ENCODE assay signal across 27 mouse cellular contexts in the genomic region with DNA sequence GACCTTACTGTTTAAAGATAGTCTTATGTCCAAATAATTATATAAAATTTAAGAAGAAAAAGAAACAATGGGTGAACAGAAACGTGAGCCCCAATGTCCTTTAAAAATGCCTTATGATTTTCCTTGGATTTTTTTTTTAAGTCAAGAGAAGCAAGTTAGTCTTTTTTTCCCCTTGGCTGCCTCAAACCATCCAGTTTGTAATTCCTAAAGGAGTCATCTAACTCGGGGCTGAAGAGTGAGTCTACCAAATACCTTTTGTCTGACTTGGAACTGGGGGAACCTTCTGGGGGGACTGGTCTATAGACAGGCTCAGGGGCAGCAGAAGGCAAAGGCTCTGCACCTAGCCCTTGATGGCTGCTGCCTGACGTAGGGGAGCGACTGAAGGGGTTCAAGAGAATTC. TPM values are rescaled to one million over a fixed set of nuclear protein-coding genes. Genes with fewer than 3 reads are reported as not detected.
DNase-seq lines count a peak whose midpoint lies in the region; ATAC-seq and TF ChIP-seq lines count a peak whose summit lies in the region.
"Had no signal": no experiment of that assay in that cellular context is flagged by ENCODE, and none has a peak within 500 bp of the region (broad histone marks: within the 10 kb centered on the region; RNA-seq: fewer than 3 reads in every experiment).

No protein-coding gene starts in this region.

- H3K4me2 ChIP-seq in limb, embryonic 13.5 days (replicated peaks), result no peak overlapping the region
- H3K4me2 ChIP-seq in myocyte (ENCODE audit: low read depth), result peak overlapping the region; percentile 48
- no peak overlapping the region for H3K4me2 ChIP-seq in forebrain, postnatal 0 days (ENCODE audit: low read depth)
- H3K4me2 ChIP-seq: embryonic facial prominence, embryonic 12.5 days; forebrain, embryonic 12.5 days had no signal

- H3K4me3 ChIP-seq in limb, embryonic 13.5 days, result no peak overlapping the region
- H3K4me3 ChIP-seq in limb, embryonic 10.5 days, result no peak overlapping the region
- H3K4me3 ChIP-seq in C2C12 (ENCODE audit: insufficient read depth, poor library complexity, severe bottlenecking) (no peak overlapping the region), myocyte (no peak overlapping the region)
- H3K4me3 ChIP-seq in brown adipose tissue, adult 24 weeks (ENCODE audit: insufficient read depth, low read depth, low read length), result no peak overlapping the region
- no peak overlapping the region for H3K4me3 ChIP-seq in forebrain, postnatal 0 days (ENCODE audit: low read depth, low read length)
- H3K4me3 ChIP-seq in layer of hippocampus, adult 2 months, result no peak overlapping the region
- H3K4me3 ChIP-seq: embryonic facial prominence, embryonic 10.5 days; embryonic facial prominence, embryonic 12.5 days; erythroblast, embryonic 14.5 days; forebrain, embryonic 10.5 days; forebrain, embryonic 12.5 days had no signal

- H3K9ac ChIP-seq in limb, embryonic 13.5 days, result no peak overlapping the region
- H3K9ac ChIP-seq in forebrain, postnatal 0 days, result no peak overlapping the region
- H3K9ac ChIP-seq: embryonic facial prominence, embryonic 12.5 days; forebrain, embryonic 12.5 days had no signal

- DNase-seq in limb, embryonic 10.5 days (ENCODE audit: low spot score), result no peak
- no peak for DNase-seq in forebrain, postnatal 0 days
- DNase-seq in thymus, postnatal 10 days (ENCODE audit: low spot score in 2 of 2), result no peak
- no peak for DNase-seq in layer of hippocampus, adult 2 months (ENCODE audit: low spot score in 2 of 2)
- DNase-seq: adrenal gland, adult 8-10 months; adrenal gland, postnatal 14 days; adrenal gland, postnatal 36 days; B cell, adult 2 months; cerebellum, adult 11 months; cerebellum, adult 18-20 months; cerebellum, adult 8-10 months; cerebellum, adult 9-11 months; cerebellum, postnatal 14 days; cerebellum, postnatal 36 days had no signal

- no peaks in the 10 kb centered on the region for H3K79me3 ChIP-seq in C2C12 (ENCODE audit: low read depth)

- H3K79me2 ChIP-seq in C2C12 (ENCODE audit: control insufficient read depth, insufficient read depth) (no peaks in the 10 kb centered on the region), myocyte (ENCODE audit: control insufficient read depth, insufficient read depth) (no peaks in the 10 kb centered on the region)

- H3K9me3 ChIP-seq in limb, embryonic 13.5 days, result no peaks in the 10 kb centered on the region
- H3K9me3 ChIP-seq in limb, embryonic 10.5 days (replicated peaks), result no peaks in the 10 kb centered on the region
- no peaks in the 10 kb centered on the region for H3K9me3 ChIP-seq in forebrain, postnatal 0 days (ENCODE audit: low read length)
- H3K9me3 ChIP-seq: embryonic facial prominence, embryonic 10.5 days; embryonic facial prominence, embryonic 12.5 days; forebrain, embryonic 10.5 days; forebrain, embryonic 12.5 days had no signal

- H3ac ChIP-seq in C2C12 (ENCODE audit: control insufficient read depth, insufficient read length, low read depth), result peak overlapping the region; percentile 35
- H3ac ChIP-seq in myocyte (ENCODE audit: control insufficient read depth, insufficient read length), result no peak overlapping the region

- peak overlapping the region; percentile 33; the same call in 1 of the 2 replicates for H3K27ac ChIP-seq in limb, embryonic 13.5 days
- no peak overlapping the region for H3K27ac ChIP-seq in limb, embryonic 10.5 days
- 0 out of 2 replicates have a peak overlapping the region, but pooled peaks have one; percentile 40 for H3K27ac ChIP-seq in brown adipose tissue, adult 24 weeks (replicated peaks; ENCODE audit: low read depth, low read length)
- no peak overlapping the region for H3K27ac ChIP-seq in forebrain, postnatal 0 days (ENCODE audit: low read depth, low read length)
- no peak overlapping the region for H3K27ac ChIP-seq in layer of hippocampus, adult 2 months
- H3K27ac ChIP-seq: embryonic facial prominence, embryonic 10.5 days; embryonic facial prominence, embryonic 12.5 days; forebrain, embryonic 10.5 days; forebrain, embryonic 12.5 days had no signal

- TF ChIP-seq POLR2A in myocyte (IDR thresholded peaks at IDR 0.05; ENCODE audit: insufficient read length, low read depth), result no peak

- H3K36me3 ChIP-seq in limb, embryonic 13.5 days, result no peaks in the 10 kb centered on the region
- no peaks in the 10 kb centered on the region for H3K36me3 ChIP-seq in limb, embryonic 10.5 days
- H3K36me3 ChIP-seq in C2C12 (ENCODE audit: control insufficient read depth, insufficient read depth), result no peaks in the 10 kb centered on the region
- no peaks in the 10 kb centered on the region for H3K36me3 ChIP-seq in myocyte (ENCODE audit: control insufficient read depth, insufficient read depth)
- H3K36me3 ChIP-seq in forebrain, postnatal 0 days (ENCODE audit: insufficient read depth), result no peaks in the 10 kb centered on the region
- H3K36me3 ChIP-seq: embryonic facial prominence, embryonic 10.5 days; embryonic facial prominence, embryonic 12.5 days; forebrain, embryonic 10.5 days; forebrain, embryonic 12.5 days had no signal

- WGBS in limb, embryonic 13.5 days, result 76% methylated on average over 4 of the region's 4 CpGs
- WGBS in limb, embryonic 10.5 days, result 88% methylated on average over 4 of the region's 4 CpGs
- 80% methylated on average over 4 of the region's 4 CpGs for WGBS in forebrain, postnatal 0 days

- no peak for TF ChIP-seq CTCF in C2C12 (IDR thresholded peaks at IDR 0.05; ENCODE audit: control insufficient read depth, insufficient read depth, insufficient read length)
- no peak for TF ChIP-seq CTCF in forebrain, postnatal 0 days (IDR thresholded peaks at IDR 0.05; ENCODE audit: low read depth)
- no peak for TF ChIP-seq CTCF in layer of hippocampus, adult 2 months (conservative IDR thresholded peaks at IDR 0.05)

- peaks cover 36% of the 10 kb centered on the region for H3K4me1 ChIP-seq in limb, embryonic 13.5 days
- H3K4me1 ChIP-seq in limb, embryonic 10.5 days, result peaks cover 26% of the 10 kb centered on the region
- peaks cover 6% of the 10 kb centered on the region; the same call in 1 of the 2 replicates for H3K4me1 ChIP-seq in brown adipose tissue, adult 24 weeks (ENCODE audit: control insufficient read depth, insufficient read depth, insufficient read length, low read length)
- no peaks in the 10 kb centered on the region for H3K4me1 ChIP-seq in forebrain, postnatal 0 days (ENCODE audit: insufficient read depth)

- H3K27me3 ChIP-seq in limb, embryonic 13.5 days, result no peaks in the 10 kb centered on the region
- no peaks in the 10 kb centered on the region for H3K27me3 ChIP-seq in limb, embryonic 10.5 days (ENCODE audit: low read depth, poor library complexity, severe bottlenecking)
- no peaks in the 10 kb centered on the region for H3K27me3 ChIP-seq in C2C12 (ENCODE audit: control insufficient read depth, insufficient read depth, insufficient read length)
- no peaks in the 10 kb centered on the region for H3K27me3 ChIP-seq in myocyte (ENCODE audit: control insufficient read depth, insufficient read depth, insufficient read length)
- no peaks in the 10 kb centered on the region for H3K27me3 ChIP-seq in forebrain, postnatal 0 days (ENCODE audit: insufficient read depth, low read length)
- H3K27me3 ChIP-seq: embryonic facial prominence, embryonic 12.5 days; forebrain, embryonic 12.5 days; Patski had no signal

- ATAC-seq in limb, embryonic 13.5 days (ENCODE audit: low FRiP score, low read depth), result no peak
- ATAC-seq in forebrain, postnatal 0 days, result no peak
- ATAC-seq: activated CD4-positive, CD25-positive, alpha-beta regulatory T cell, adult 4 months; forebrain, embryonic 14.5 days; forebrain, embryonic 16.5 days had no signal

TF ChIP-seq in C2C12, 6 proteins besides CTCF, POLR2A, EP300 and RAD21:
- TF ChIP-seq USF1 (IDR thresholded peaks at IDR 0.05; ENCODE audit: low read depth) (no peak), FOSL1 (IDR thresholded peaks at IDR 0.05; ENCODE audit: insufficient read depth, low read length, poor library complexity, severe bottlenecking) (no peak), MAX (IDR thresholded peaks at IDR 0.05) (no peak), MYOG (IDR thresholded peaks at IDR 0.05; ENCODE audit: control insufficient read depth, extremely low read depth, insufficient read length) (no peak), MYOD1 (IDR thresholded peaks at IDR 0.05; ENCODE audit: control insufficient read depth, insufficient read length, low read depth) (no peak), CEBPB (IDR thresholded peaks at IDR 0.05; ENCODE audit: low read depth) (no peak)

TF ChIP-seq in myocyte, 11 proteins besides CTCF, POLR2A, EP300 and RAD21:
- TF ChIP-seq CEBPB (IDR thresholded peaks at IDR 0.05; ENCODE audit: insufficient read depth, poor library complexity, severe bottlenecking), result no peak
- no peak for TF ChIP-seq TCF3 (IDR thresholded peaks at IDR 0.05; ENCODE audit: insufficient read length, low read depth)
- TF ChIP-seq USF1 (IDR thresholded peaks at IDR 0.05; ENCODE audit: low read depth), result no peak
- TF ChIP-seq TCF12 (IDR thresholded peaks at IDR 0.05; ENCODE audit: insufficient read depth, poor library complexity, severe bottlenecking), result no peak
- no peak for TF ChIP-seq MAX (IDR thresholded peaks at IDR 0.05; ENCODE audit: low read depth)
- no peak for TF ChIP-seq SRF (IDR thresholded peaks at IDR 0.05; ENCODE audit: control insufficient read depth, insufficient read length, low read depth)
- no peak for TF ChIP-seq E2F4 (IDR thresholded peaks at IDR 0.05; ENCODE audit: insufficient read depth)
- no peak for TF ChIP-seq MYOG (IDR thresholded peaks at IDR 0.05; ENCODE audit: control insufficient read depth in 1 of 3, insufficient read depth in 1 of 3, insufficient read length in 2 of 3, low read depth in 2 of 3)
- TF ChIP-seq POLR2AphosphoS2 (IDR thresholded peaks at IDR 0.05; ENCODE audit: insufficient read length, low read depth), result no peak
TF ChIP-seq in myocyte: peak in this region for 0.

RNA-seq across cellular contexts. Expression of a gene that starts 42.2 kb away (rescaled TPM):
- polyA plus RNA-seq in limb, embryonic 13.5 days (2015; fragmentation: Nextera tagmentation; extraction: Ambion mirVana), result 0.92 and 2.0 TPM in 2 replicates
- 0.23 and 0.53 TPM in 2 replicates for polyA plus RNA-seq in limb, embryonic 10.5 days (2016; fragmentation: Nextera tagmentation; extraction: Ambion mirVana)
- polyA plus RNA-seq in C2C12 (2012; fragmentation: generic; extraction: Trizol) (0.20 TPM), myocyte (2012; fragmentation: generic; extraction: Trizol) (2.3 TPM)
- 23.0 and 28.5 TPM in 2 replicates for polyA plus RNA-seq in brown adipose tissue, adult 24 weeks (2012; ENCODE audit: insufficient read depth, insufficient read length, missing spikeins)
- total RNA-seq in forebrain, postnatal 0 days (2014; rRNA removed), result 0.48 and 1.4 TPM in 2 replicates
- polyA plus RNA-seq in forebrain, postnatal 0 days (2015; fragmentation: Nextera tagmentation; extraction: Ambion mirVana), result 0.40 and 0.52 TPM in 2 replicates
- total RNA-seq in layer of hippocampus, adult 2 months (2021), result not detected
- polyA plus RNA-seq: activated CD4-positive, CD25-positive, alpha-beta regulatory T cell, adult 4 months; erythroblast, embryonic 14.5 days had no signal

Comparison
In these comparisons a context has a peak if more than half of its experiments do, and no peak if none do; other contexts are left out.
1. H3K27ac ChIP-seq: peak in limb, embryonic 13.5 days (single experiment) and brown adipose tissue, adult 24 weeks (single experiment); none in limb, embryonic 10.5 days (single experiment), forebrain, postnatal 0 days (single experiment) and layer of hippocampus, adult 2 months (single experiment).